Mouse (Mus musculus) thymus, adult 2 months (tissue): ENCODE measurements around the gene Ece1. TPM values are rescaled to one million over a fixed set of nuclear protein-coding genes. Genes with fewer than 3 reads are reported as not detected.
A peak's percentile ranks its signal among the peaks of the same experiment; 100 is the strongest.

Experiments used
- DNase-seq: peaks from one replicate; pipeline ENCODE4 v3.0.0; 2021
- H3K27ac ChIP-seq: fragments of 200-500 bp; 2 replicates; pipeline ENCODE4 v1.5.1; 2012; ENCODE audit warnings: low read length, control low read depth; ENCODE audit not compliant: control insufficient read depth, insufficient read depth
- H3K27me3 ChIP-seq: fragments of 200-500 bp; 2 replicates; pipeline ENCODE4 v1.6.1; 2012; ENCODE audit warnings: mild to moderate bottlenecking, low read length, moderate library complexity, mixed read lengths; ENCODE audit not compliant: control insufficient read depth, insufficient read depth
- H3K36me3 ChIP-seq: fragments of 200-500 bp; 2 replicates; pipeline ENCODE4 v1.6.1; 2012; ENCODE audit warnings: mild to moderate bottlenecking, low read length, moderate library complexity; ENCODE audit not compliant: control insufficient read depth, insufficient read depth
- H3K4me1 ChIP-seq: fragments of 200-500 bp; replicated peaks from 2 replicates; pipeline ENCODE4 v1.6.1; 2012; ENCODE audit warnings: low read length; ENCODE audit not compliant: control insufficient read depth, insufficient read depth
- H3K4me3 ChIP-seq: fragments of 200-500 bp; 2 replicates; pipeline ENCODE4 v1.5.1; 2012; ENCODE audit warnings: mild to moderate bottlenecking, low read length, control low read depth, moderate library complexity; ENCODE audit not compliant: control insufficient read depth, insufficient read depth
- CTCF ChIP-seq: fragments of 200-500 bp; IDR thresholded peaks from 2 replicates; pipeline ENCODE4 v1.5.1; 2012; ENCODE audit warnings: mild to moderate bottlenecking, control low read depth, low read length, moderate library complexity, borderline replicate concordance; ENCODE audit not compliant: control insufficient read depth, poor library complexity, insufficient read depth; ENCODE audit errors: extremely low read depth
- POLR2A ChIP-seq: fragments of 200-500 bp; IDR thresholded peaks from 2 replicates; pipeline ENCODE4 v1.6.1; 2012; ENCODE audit warnings: mild to moderate bottlenecking, low read length, control low read depth, moderate library complexity; ENCODE audit not compliant: control insufficient read depth, poor library complexity, insufficient read depth; ENCODE audit errors: extremely low read depth
- WGBS: fragments of 180-500 bp; shearing (Covaris S2); methylation state at CpG from one replicate; pipeline ENCODE4 v1.1.7; 2018; 5-methylcytosine and 5-hydroxymethylcytosine counted together
- polyA plus RNA-seq: library from polyadenylated mRNA; depleted of rRNA; stranded (reverse); fragments of >200 nt; gene quantifications from 2 replicates; pipeline ENCODE4 v1.2.3, GENCODE M21; 2012

Ece1 gene
- polyA plus RNA-seq, 1 experiment, result 27.3 TPM

GRCm38 (mm10) chr4:137982869-137983268 lies 120.8 kb downstream of the Ece1 start:
- WGBS, result 88% methylated on average over 1 of the region's 1 CpGs
- DNase-seq, result no peak
- H3K4me3 ChIP-seq, result no peak overlapping the region
- TF ChIP-seq CTCF (no peak), POLR2A (no peak)
- H3K27ac ChIP-seq, result no peak overlapping the region
- H3K36me3 ChIP-seq, result no peaks in the 10 kb centered on the region
- H3K4me1 ChIP-seq, result no peaks in the 10 kb centered on the region
- H3K27me3 ChIP-seq, result no peaks in the 10 kb centered on the region

- H3K27ac ChIP-seq, result no peak overlapping the region
- no peak overlapping the region for H3K4me3 ChIP-seq
- no peak for DNase-seq
- no peaks in the 10 kb centered on the region for H3K27me3 ChIP-seq
- no peaks in the 10 kb centered on the region for H3K4me1 ChIP-seq
- WGBS, result 45% methylated on average over 10 of the region's 10 CpGs
- TF ChIP-seq POLR2A (no peak), CTCF (no peak)
- no peaks in the 10 kb centered on the region for H3K36me3 ChIP-seq
Measured at GRCm38 (mm10) chr4:137984212-137984611, 122.2 kb downstream of the Ece1 start.

DNA sequence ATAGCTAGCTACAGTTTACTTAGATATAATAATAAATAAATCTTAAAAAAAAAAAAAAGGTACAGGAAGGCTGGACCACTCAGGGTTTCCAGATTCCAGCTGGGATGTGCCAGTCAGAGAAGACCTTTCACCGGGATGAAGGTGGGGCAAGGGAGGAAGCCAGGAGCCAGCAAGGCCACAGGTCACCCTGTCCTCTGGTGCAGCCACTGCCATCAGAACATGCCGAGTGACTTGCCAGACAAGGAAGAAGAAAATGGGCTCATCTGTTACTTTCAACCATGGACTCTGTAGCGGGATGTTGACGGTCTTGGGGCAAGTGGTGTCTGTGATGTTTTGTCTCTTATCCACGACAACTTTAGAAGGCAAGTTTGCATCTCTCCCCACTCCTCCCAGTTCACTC lies 122.7 kb downstream of the Ece1 start:
- H3K36me3 ChIP-seq, result no peaks in the 10 kb centered on the region
- 83% methylated on average over 5 of the region's 5 CpGs for WGBS

DNA sequence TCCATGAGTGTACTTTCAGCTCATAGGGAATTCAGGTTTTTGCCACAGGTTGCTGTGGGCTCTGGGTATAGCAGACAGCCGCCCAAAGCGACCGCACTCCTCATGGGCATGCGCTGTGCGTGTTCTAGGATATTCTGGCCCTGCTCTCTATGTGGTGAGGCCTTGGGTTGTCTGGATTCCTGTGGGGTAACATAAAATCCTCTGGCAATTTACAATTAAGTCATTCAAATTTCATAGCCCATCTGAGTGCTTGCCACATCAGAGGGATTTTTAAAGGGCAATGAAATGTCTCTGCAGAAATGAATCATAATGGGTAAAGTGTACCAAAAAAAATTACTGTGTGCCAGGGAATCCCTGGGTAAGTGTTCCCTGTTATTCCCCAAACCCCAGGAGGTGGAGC lies 127.4 kb downstream of the Ece1 start:
- DNase-seq, result no peak
- H3K27ac ChIP-seq, result no peak overlapping the region
- H3K36me3 ChIP-seq, result no peaks in the 10 kb centered on the region
- H3K27me3 ChIP-seq, result no peaks in the 10 kb centered on the region
- WGBS, result 91% methylated on average over 5 of the region's 5 CpGs
- H3K4me3 ChIP-seq, result no peak overlapping the region
- H3K4me1 ChIP-seq, result peaks cover 5% of the 10 kb centered on the region
- TF ChIP-seq CTCF (no peak), POLR2A (no peak)

More for the DNA sequence above, 122.7 kb downstream of the Ece1 start:
- Histone ChIP-seq H3K4me1 (no peaks in the 10 kb centered on the region), H3K27me3 (no peaks in the 10 kb centered on the region), H3K27ac (no peak overlapping the region), H3K4me3 (no peak overlapping the region)
- DNase-seq, result no peak
- TF ChIP-seq POLR2A (no peak), CTCF (no peak)

DNA sequence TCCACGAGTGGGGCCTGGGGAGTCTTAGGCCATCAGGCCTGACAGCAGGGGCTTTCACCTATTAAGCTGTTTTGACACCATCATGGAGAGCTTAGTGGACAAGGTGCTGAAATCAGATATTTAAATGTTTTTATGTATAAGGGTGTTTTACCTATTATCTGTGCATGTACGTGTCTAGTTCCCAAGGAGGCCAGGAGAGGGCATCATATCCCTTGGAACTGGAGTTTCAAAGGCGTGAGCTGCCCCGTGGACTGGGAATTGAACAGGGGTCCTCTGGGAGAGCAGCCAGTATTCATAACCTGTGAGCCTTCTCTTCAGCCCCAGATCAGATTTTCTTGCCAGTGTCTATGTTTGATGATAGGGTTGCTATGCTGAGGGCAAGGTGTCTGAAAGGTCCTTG lies 128.4 kb downstream of the Ece1 start:
- no peaks in the 10 kb centered on the region for H3K36me3 ChIP-seq
- H3K4me3 ChIP-seq, result no peak overlapping the region
- no peak for DNase-seq
- no peak for TF ChIP-seq POLR2A
- no peak for TF ChIP-seq CTCF
- no peak overlapping the region for H3K27ac ChIP-seq
- 95% methylated on average over 4 of the region's 4 CpGs for WGBS
- H3K27me3 ChIP-seq, result no peaks in the 10 kb centered on the region
- peaks cover 10% of the 10 kb centered on the region for H3K4me1 ChIP-seq

DNA sequence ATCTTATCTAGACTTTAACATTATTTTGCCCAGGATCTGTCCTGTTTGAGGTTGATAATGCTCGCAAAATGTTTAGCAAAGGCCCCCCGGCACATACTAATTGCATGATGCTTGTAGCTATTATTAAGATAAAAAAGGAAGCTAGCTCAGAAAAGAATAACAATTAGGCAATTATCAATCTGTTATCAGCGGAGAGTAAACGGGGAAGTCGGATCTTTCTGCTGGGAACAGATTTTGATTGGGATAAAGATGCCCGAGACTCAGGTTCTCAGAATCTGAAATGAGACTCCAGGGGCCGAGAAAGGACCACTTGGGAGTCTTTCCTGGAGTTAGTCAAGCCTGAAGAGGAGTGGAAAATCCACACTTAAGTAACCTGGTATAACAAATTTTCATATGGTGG lies 129.2 kb downstream of the Ece1 start:
- 97% methylated on average over 7 of the region's 7 CpGs for WGBS
- peaks cover 11% of the 10 kb centered on the region for H3K4me1 ChIP-seq
- TF ChIP-seq POLR2A, result no peak
- TF ChIP-seq CTCF, result no peak
- DNase-seq, result no peak
- H3K27me3 ChIP-seq, result no peaks in the 10 kb centered on the region
- no peak overlapping the region for H3K4me3 ChIP-seq
- H3K27ac ChIP-seq, result no peak overlapping the region
- no peaks in the 10 kb centered on the region for H3K36me3 ChIP-seq

DNA sequence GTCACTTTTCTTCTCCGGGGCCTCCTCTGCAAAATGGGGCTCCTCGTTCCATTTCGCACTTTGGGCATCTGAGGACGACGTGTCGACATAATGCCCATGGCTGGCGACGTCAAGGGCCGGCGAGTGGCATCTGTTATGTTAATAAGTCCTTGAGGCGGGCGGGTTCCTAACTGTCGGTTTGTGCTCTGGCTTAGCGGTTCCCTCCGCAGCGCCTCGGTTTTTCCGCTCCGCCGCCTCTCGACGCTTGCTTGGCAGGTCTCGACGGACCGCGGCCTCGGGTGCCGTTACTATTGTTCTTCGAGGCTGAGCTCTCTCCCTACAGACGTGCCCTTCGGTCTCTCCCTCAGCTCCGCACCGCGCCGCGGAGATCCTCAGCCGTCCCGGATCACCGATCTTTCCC lies 130.9 kb downstream of the Ece1 start, which contains the start of gene Eif4g3:
Gene Eif4g3, plus strand, starts transcription at position 133 of the 400 bp plus-strand sequence.
- Histone ChIP-seq H3K36me3 (peaks cover under 1% of the 10 kb centered on the region), H3K27me3 (no peaks in the 10 kb centered on the region), H3K4me1 (peaks cover 11% of the 10 kb centered on the region), H3K27ac (no peak within 1 kb of the TSS), H3K4me3 (peak within 1 kb of the TSS; percentile 92)
- 4% methylated on average over 39 of the region's 39 CpGs for WGBS
- TF ChIP-seq POLR2A, result no peak
- no peak for TF ChIP-seq CTCF
- DNase-seq, result no peak
